Mouse (Mus musculus): ENCODE data around the gene Mier2.

DNA sequence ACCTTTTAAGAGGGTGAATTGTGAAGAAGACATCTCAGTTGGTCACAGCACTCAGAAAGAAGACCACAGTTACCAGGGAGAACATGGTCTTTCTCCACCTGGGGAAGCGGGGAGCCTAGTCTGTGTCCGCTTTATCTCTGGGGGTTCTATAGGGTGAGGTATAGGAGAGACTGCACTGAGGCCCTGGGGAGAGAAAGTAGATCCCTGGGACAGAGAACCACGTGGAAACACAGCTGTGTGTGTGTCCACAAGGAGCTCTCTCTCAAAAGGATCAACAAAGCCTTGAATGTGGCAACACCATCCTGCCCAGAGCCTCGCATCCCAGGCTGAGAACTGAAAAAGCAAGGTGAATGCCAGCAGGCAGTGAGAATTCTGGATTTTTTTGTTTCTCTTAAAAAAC, 22.4 kb upstream of the Mier2 start:
- TF ChIP-seq CTCF (IDR thresholded peaks at IDR 0.05) (no peak), EP300 (IDR thresholded peaks at IDR 0.05) (no peak)
